Mouse (Mus musculus): ENCODE measurements around the gene Fnip2. TPM values are rescaled to one million over a fixed set of nuclear protein-coding genes. Genes with fewer than 3 reads are reported as not detected.
A peak's percentile ranks its signal among the peaks of the same experiment; 100 is the strongest.
"Not testable (repeated sequence)": the region's sequence is repeated elsewhere in the genome, so short reads cannot be mapped to it uniquely, and the experiment has no call there.

Fnip2 gene
- polyA plus RNA-seq, 2 experiments, result 4.1 to 7.5 TPM

- H3K36me3 ChIP-seq (ENCODE audit: control insufficient read depth, insufficient read depth, low read length), result no peaks in the 10 kb centered on the region
- ATAC-seq (ENCODE audit: low FRiP score, low read depth) (no peak), DNase-seq (ENCODE audit: low spot score) (no peak)
- H3K9me3 ChIP-seq (ENCODE audit: control insufficient read depth, low read length), result no peaks in the 10 kb centered on the region
- no peaks in the 10 kb centered on the region for H3K27me3 ChIP-seq (ENCODE audit: control insufficient read depth, insufficient read depth, low read length)
- no peak overlapping the region for H3K4me3 ChIP-seq (replicated peaks; ENCODE audit: low read length)
- H3K27ac ChIP-seq (replicated peaks; ENCODE audit: low read depth, low read length), result no peak overlapping the region
- H3K4me2 ChIP-seq (replicated peaks; ENCODE audit: low read depth, low read length, severe bottlenecking), result no peak overlapping the region
- no peak overlapping the region for H3K9ac ChIP-seq (ENCODE audit: low read depth, low read length, severe bottlenecking)
- no peak for TF ChIP-seq POLR2A (IDR thresholded peaks at IDR 0.05; ENCODE audit: borderline replicate concordance, extremely low read depth, insufficient read depth, insufficient read length)
- 0 out of 2 replicates have a peak, but pooled peaks cover 3% of the 10 kb centered on the region for H3K4me1 ChIP-seq (ENCODE audit: control insufficient read depth, insufficient read depth, low read length)
- WGBS, result 64% methylated on average over 7 of the region's 7 CpGs
Measured at GRCm38 (mm10) chr3:79449361-79449760, 118.2 kb downstream of the Fnip2 start.

GRCm38 (mm10) chr3:79448421-79448820, 119.2 kb downstream of the Fnip2 start:
- TF ChIP-seq POLR2A (IDR thresholded peaks at IDR 0.05; ENCODE audit: borderline replicate concordance, extremely low read depth, insufficient read depth, insufficient read length), result no peak
- WGBS, result 64% methylated on average over 5 of the region's 5 CpGs

GRCm38 (mm10) chr3:79446648-79447047, 120.9 kb downstream of the Fnip2 start:
- not testable (repeated sequence) for H3K4me1 ChIP-seq (ENCODE audit: control insufficient read depth, insufficient read depth, low read length); H3K36me3 ChIP-seq (ENCODE audit: control insufficient read depth, insufficient read depth, low read length); ATAC-seq (ENCODE audit: low FRiP score, low read depth); H3K9me3 ChIP-seq (ENCODE audit: control insufficient read depth, low read length); H3K9ac ChIP-seq (ENCODE audit: low read depth, low read length, severe bottlenecking); H3K4me2 ChIP-seq (replicated peaks; ENCODE audit: low read depth, low read length, severe bottlenecking); H3K27me3 ChIP-seq (ENCODE audit: control insufficient read depth, insufficient read depth, low read length); H3K27ac ChIP-seq (replicated peaks; ENCODE audit: low read depth, low read length); H3K4me3 ChIP-seq (replicated peaks; ENCODE audit: low read length); DNase-seq (ENCODE audit: low spot score)
- WGBS, result 87% methylated on average over 3 of the region's 3 CpGs

More at GRCm38 (mm10) chr3:79448421-79448820, 119.2 kb downstream of the Fnip2 start:
- Histone ChIP-seq H3K4me1 (ENCODE audit: control insufficient read depth, insufficient read depth, low read length) (0 out of 2 replicates have a peak, but pooled peaks cover 3% of the 10 kb centered on the region), H3K9ac (ENCODE audit: low read depth, low read length, severe bottlenecking) (no peak overlapping the region), H3K27ac (replicated peaks; ENCODE audit: low read depth, low read length) (no peak overlapping the region), H3K4me3 (replicated peaks; ENCODE audit: low read length) (no peak overlapping the region), H3K36me3 (ENCODE audit: control insufficient read depth, insufficient read depth, low read length) (no peaks in the 10 kb centered on the region), H3K4me2 (replicated peaks; ENCODE audit: low read depth, low read length, severe bottlenecking) (no peak overlapping the region), H3K27me3 (ENCODE audit: control insufficient read depth, insufficient read depth, low read length) (no peaks in the 10 kb centered on the region), H3K9me3 (ENCODE audit: control insufficient read depth, low read length) (no peaks in the 10 kb centered on the region)
- DNase-seq (ENCODE audit: low spot score) (no peak), ATAC-seq (ENCODE audit: low FRiP score, low read depth) (peak; percentile 19; the same call in 1 of the 2 replicates)

- H3K27ac ChIP-seq (replicated peaks; ENCODE audit: low read depth, low read length), result no peak overlapping the region
- H3K4me2 ChIP-seq (replicated peaks; ENCODE audit: low read depth, low read length, severe bottlenecking), result no peak overlapping the region
- H3K9ac ChIP-seq (ENCODE audit: low read depth, low read length, severe bottlenecking), result no peak overlapping the region
- no peak overlapping the region for H3K4me3 ChIP-seq (replicated peaks; ENCODE audit: low read length)
- 92% methylated on average over 4 of the region's 4 CpGs for WGBS
- ATAC-seq (ENCODE audit: low FRiP score, low read depth) (no peak), DNase-seq (ENCODE audit: low spot score) (no peak)
- no peaks in the 10 kb centered on the region for H3K9me3 ChIP-seq (ENCODE audit: control insufficient read depth, low read length)
- 0 out of 2 replicates have a peak, but pooled peaks cover 3% of the 10 kb centered on the region for H3K4me1 ChIP-seq (ENCODE audit: control insufficient read depth, insufficient read depth, low read length)
- H3K36me3 ChIP-seq (ENCODE audit: control insufficient read depth, insufficient read depth, low read length), result no peaks in the 10 kb centered on the region
- no peak for TF ChIP-seq POLR2A (IDR thresholded peaks at IDR 0.05; ENCODE audit: borderline replicate concordance, extremely low read depth, insufficient read depth, insufficient read length)
- H3K27me3 ChIP-seq (ENCODE audit: control insufficient read depth, insufficient read depth, low read length), result no peaks in the 10 kb centered on the region
Measured at GRCm38 (mm10) chr3:79446124-79446523, 121.5 kb downstream of the Fnip2 start.

- DNase-seq (ENCODE audit: low spot score), result no peak
- WGBS, result 85% methylated on average over 8 of the region's 8 CpGs
- no peak overlapping the region for H3K4me3 ChIP-seq (replicated peaks; ENCODE audit: low read length)
- no peaks in the 10 kb centered on the region for H3K27me3 ChIP-seq (ENCODE audit: control insufficient read depth, insufficient read depth, low read length)
- no peak overlapping the region for H3K27ac ChIP-seq (replicated peaks; ENCODE audit: low read depth, low read length)
- ATAC-seq (ENCODE audit: low FRiP score, low read depth), result no peak
- no peak overlapping the region for H3K4me2 ChIP-seq (replicated peaks; ENCODE audit: low read depth, low read length, severe bottlenecking)
- no peak overlapping the region for H3K9ac ChIP-seq (ENCODE audit: low read depth, low read length, severe bottlenecking)
- no peaks in the 10 kb centered on the region for H3K36me3 ChIP-seq (ENCODE audit: control insufficient read depth, insufficient read depth, low read length)
- no peak for TF ChIP-seq POLR2A (IDR thresholded peaks at IDR 0.05; ENCODE audit: borderline replicate concordance, extremely low read depth, insufficient read depth, insufficient read length)
- no peaks in the 10 kb centered on the region for H3K9me3 ChIP-seq (ENCODE audit: control insufficient read depth, low read length)
- H3K4me1 ChIP-seq (ENCODE audit: control insufficient read depth, insufficient read depth, low read length), result 0 out of 2 replicates have a peak, but pooled peaks cover 3% of the 10 kb centered on the region
Measured at GRCm38 (mm10) chr3:79445041-79445440, 122.6 kb downstream of the Fnip2 start.

- H3K27ac ChIP-seq (replicated peaks; ENCODE audit: low read depth, low read length), result no peak overlapping the region
- H3K4me2 ChIP-seq (replicated peaks; ENCODE audit: low read depth, low read length, severe bottlenecking), result no peak overlapping the region
- WGBS, result 64% methylated on average over 4 of the region's 4 CpGs
- DNase-seq (ENCODE audit: low spot score) (no peak), ATAC-seq (ENCODE audit: low FRiP score, low read depth) (no peak)
- no peak overlapping the region for H3K4me3 ChIP-seq (replicated peaks; ENCODE audit: low read length)
- H3K9ac ChIP-seq (ENCODE audit: low read depth, low read length, severe bottlenecking), result no peak overlapping the region
- no peaks in the 10 kb centered on the region for H3K27me3 ChIP-seq (ENCODE audit: control insufficient read depth, insufficient read depth, low read length)
- H3K9me3 ChIP-seq (ENCODE audit: control insufficient read depth, low read length), result no peaks in the 10 kb centered on the region
- 0 out of 2 replicates have a peak, but pooled peaks cover 3% of the 10 kb centered on the region for H3K4me1 ChIP-seq (ENCODE audit: control insufficient read depth, insufficient read depth, low read length)
- H3K36me3 ChIP-seq (ENCODE audit: control insufficient read depth, insufficient read depth, low read length), result no peaks in the 10 kb centered on the region
- TF ChIP-seq POLR2A (IDR thresholded peaks at IDR 0.05; ENCODE audit: borderline replicate concordance, extremely low read depth, insufficient read depth, insufficient read length), result no peak
Measured at GRCm38 (mm10) chr3:79443850-79444249, 123.7 kb downstream of the Fnip2 start.

All from limb, embryonic 14.5 days (tissue).